Mouse (Mus musculus) hindbrain, postnatal 0 days (tissue): ENCODE measurements around the gene Dnase1l3. TPM values are rescaled to one million over a fixed set of nuclear protein-coding genes. Genes with fewer than 3 reads are reported as not detected.

ENCODE experiments used
- ATAC-seq: fragments of 200-750 bp; cut with Nextera tagmentation; 2 replicates; pipeline ENCODE4 v1.8.0; 2017; ENCODE audit warnings: mild to moderate bottlenecking, moderate TSS enrichment, moderate library complexity
- DNase-seq: peaks from one replicate; pipeline ENCODE4 v3.0.0-alpha.2; 2015; ENCODE audit warnings: low spot score
- H3K27ac ChIP-seq: fragments of 300-500 bp; sonication (generic); 2 replicates; pipeline ENCODE4 v1.5.1; 2014; ENCODE audit warnings: mild to moderate bottlenecking
- H3K27me3 ChIP-seq: fragments of 300-500 bp; sonication (generic); 2 replicates; pipeline ENCODE4 v1.6.1; 2014; ENCODE audit warnings: low read length, mixed read lengths; ENCODE audit not compliant: insufficient read depth
- H3K36me3 ChIP-seq: fragments of 300-500 bp; sonication (generic); 2 replicates; pipeline ENCODE4 v1.6.1; 2014; ENCODE audit warnings: low read length, mixed read lengths; ENCODE audit not compliant: insufficient read depth
- H3K4me1 ChIP-seq: fragments of 300-500 bp; sonication (generic); 2 replicates; pipeline ENCODE4 v1.6.1; 2014; ENCODE audit warnings: antibody characterized with exemption, low read length, mixed read lengths; ENCODE audit not compliant: insufficient read depth
- H3K4me2 ChIP-seq: fragments of 300-500 bp; sonication (generic); 2 replicates; pipeline ENCODE4 v1.6.1; 2014; ENCODE audit warnings: low read depth, mild to moderate bottlenecking, low read length, moderate library complexity, mixed read lengths
- H3K4me3 ChIP-seq: fragments of 300-500 bp; sonication (generic); 2 replicates; pipeline ENCODE4 v1.5.1; 2014; ENCODE audit warnings: low read length
- H3K9ac ChIP-seq: fragments of 300-500 bp; sonication (generic); replicated peaks from 2 replicates; pipeline ENCODE4 v1.6.1; 2014; ENCODE audit warnings: mild to moderate bottlenecking, low read length, moderate library complexity, mixed read lengths
- H3K9me3 ChIP-seq: fragments of 300-500 bp; sonication (generic); 2 replicates; pipeline ENCODE4 v1.6.1; 2016; ENCODE audit warnings: low read length, mixed read lengths
- CTCF ChIP-seq: IDR thresholded peaks from 2 replicates; pipeline ENCODE4 v1.5.1; 2016; ENCODE audit warnings: antibody characterized with exemption, control low read depth, low read depth
- WGBS: fragments of 180-500 bp; shearing (Covaris S2); extraction: QIAGEN DNeasy Blood & Tissue Kit; methylation state at CpG from one replicate; pipeline ENCODE4 v1.1.7; 2014; 5-methylcytosine and 5-hydroxymethylcytosine counted together
- polyA plus RNA-seq: library from polyadenylated mRNA; unstranded; fragments of >200 nt; fragmentation: Nextera tagmentation; extraction: Ambion mirVana; gene quantifications from 2 replicates; pipeline ENCODE4 v1.2.1, GENCODE M21; 2015
- total RNA-seq: library from RNA; depleted of rRNA; stranded (reverse); fragments of >200 nt; gene quantifications from 2 replicates; pipeline ENCODE4 v1.2.3, GENCODE M21; 2014

Dnase1l3 gene
- total and polyA plus RNA-seq, 2 experiments from 2014 or later = 0.09 TPM; not detected in 1

DNA sequence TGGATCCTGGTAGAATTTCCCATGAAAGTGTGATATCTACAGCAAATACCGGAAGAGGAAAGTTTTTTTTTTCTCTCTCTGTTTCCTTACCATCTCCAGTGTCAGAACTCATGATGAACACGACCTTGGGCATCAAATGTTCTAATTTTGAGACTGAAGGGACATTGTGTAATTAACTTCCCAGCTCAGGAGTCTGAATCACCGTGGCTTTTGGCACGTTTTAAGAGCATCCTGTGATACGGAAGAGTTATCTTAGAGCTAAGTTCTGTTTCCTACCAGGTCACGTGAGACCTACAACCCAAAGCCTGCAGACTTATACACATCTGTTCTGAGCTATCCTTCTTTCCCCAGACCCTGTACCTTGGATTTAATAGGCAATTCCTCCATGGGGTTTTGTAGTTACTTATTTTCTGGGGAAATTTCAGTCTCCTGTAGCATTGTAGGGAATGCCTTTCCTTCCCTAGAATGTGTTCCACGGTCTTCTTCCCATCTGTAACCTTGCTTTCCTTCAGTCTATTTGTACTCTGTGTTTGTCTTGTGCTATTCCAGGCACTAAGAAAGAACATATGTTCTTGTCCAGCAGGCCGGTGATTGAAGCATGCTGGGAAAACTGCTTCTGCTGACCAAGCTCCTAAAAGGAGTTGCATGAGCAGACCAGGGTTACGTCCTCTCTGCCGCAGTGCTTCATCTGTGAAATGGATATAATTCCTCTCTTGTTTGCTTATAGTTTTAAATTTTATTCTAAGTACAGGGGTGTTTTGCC, 32.6 kb upstream of the Dnase1l3 start:
- no peak for TF ChIP-seq CTCF
- H3K4me1 ChIP-seq = no peaks in the 10 kb centered on the region; the same call in 1 of the 2 replicates
- H3K9me3 ChIP-seq = no peaks in the 10 kb centered on the region
- WGBS = 85% methylated on average over 10 of the region's 10 CpGs
- no peaks in the 10 kb centered on the region for H3K27me3 ChIP-seq
- no peak overlapping the region for H3K9ac ChIP-seq
- H3K4me3 ChIP-seq = no peak overlapping the region
- H3K27ac ChIP-seq = no peak overlapping the region
- ATAC-seq (no peak), DNase-seq (no peak)
- no peak overlapping the region for H3K4me2 ChIP-seq
- H3K36me3 ChIP-seq = no peaks in the 10 kb centered on the region

- H3K4me1 ChIP-seq = no peaks in the 10 kb centered on the region
- ATAC-seq = no peak
- H3K9me3 ChIP-seq = no peaks in the 10 kb centered on the region
- no peak overlapping the region for H3K4me2 ChIP-seq
- no peak overlapping the region for H3K27ac ChIP-seq
- no peaks in the 10 kb centered on the region for H3K36me3 ChIP-seq
- H3K4me3 ChIP-seq = no peak overlapping the region
- no peak for TF ChIP-seq CTCF
- no peak overlapping the region for H3K9ac ChIP-seq
- 89% methylated on average over 10 of the region's 10 CpGs for WGBS
- no peak for DNase-seq
- no peaks in the 10 kb centered on the region for H3K27me3 ChIP-seq
Observed at GRCm38 (mm10) chr14:8024936-8025335, 30.6 kb upstream of the Dnase1l3 start.

- DNase-seq (no peak), ATAC-seq (no peak)
- no peaks in the 10 kb centered on the region for H3K36me3 ChIP-seq
- H3K4me1 ChIP-seq = no peaks in the 10 kb centered on the region
- no peaks in the 10 kb centered on the region for H3K27me3 ChIP-seq
- H3K9ac ChIP-seq = no peak overlapping the region
- no peak for TF ChIP-seq CTCF
- 54% methylated on average over 6 of the region's 6 CpGs for WGBS
- no peak overlapping the region for H3K4me2 ChIP-seq
- no peak overlapping the region for H3K27ac ChIP-seq
- no peak overlapping the region for H3K4me3 ChIP-seq
- H3K9me3 ChIP-seq = no peaks in the 10 kb centered on the region
Observed at GRCm38 (mm10) chr14:8024469-8024868, 30.1 kb upstream of the Dnase1l3 start.

- Histone ChIP-seq H3K27ac (no peak overlapping the region), H3K4me3 (no peak overlapping the region), H3K27me3 (no peaks in the 10 kb centered on the region), H3K4me2 (no peak overlapping the region), H3K9ac (no peak overlapping the region), H3K9me3 (no peaks in the 10 kb centered on the region), H3K4me1 (no peaks in the 10 kb centered on the region), H3K36me3 (no peaks in the 10 kb centered on the region)
- DNase-seq (no peak), ATAC-seq (no peak)
- no peak for TF ChIP-seq CTCF
- WGBS = 86% methylated on average over 7 of the region's 7 CpGs
Observed at GRCm38 (mm10) chr14:8020546-8020945, 26.2 kb upstream of the Dnase1l3 start.

DNA sequence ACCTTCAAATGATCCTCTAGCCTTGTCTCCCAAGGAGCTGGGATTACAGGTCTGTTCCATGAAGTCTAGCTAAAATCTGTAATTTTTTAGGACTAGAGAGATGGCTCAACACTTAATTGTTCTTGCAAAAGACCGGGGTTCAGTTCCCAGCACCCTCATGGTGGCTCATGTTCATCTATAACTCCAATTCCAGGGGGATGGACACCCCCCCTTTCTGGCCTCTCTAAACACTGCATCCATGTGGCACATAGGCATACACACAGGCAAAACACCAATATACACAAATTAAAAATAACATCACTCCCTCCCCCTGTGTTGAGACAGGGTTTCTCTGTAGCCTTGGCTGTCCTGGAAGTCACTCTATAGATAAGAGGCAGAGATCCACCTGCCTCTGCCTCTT, 25.6 kb upstream of the Dnase1l3 start:
- no peak for TF ChIP-seq CTCF
- no peak for ATAC-seq
- Histone ChIP-seq H3K27ac (no peak overlapping the region), H3K27me3 (no peaks in the 10 kb centered on the region), H3K9ac (no peak overlapping the region), H3K4me3 (no peak overlapping the region), H3K9me3 (no peaks in the 10 kb centered on the region), H3K4me1 (no peaks in the 10 kb centered on the region), H3K36me3 (no peaks in the 10 kb centered on the region), H3K4me2 (no peak overlapping the region)
- no peak for DNase-seq
- 97% methylated on average over 1 of the region's 1 CpGs for WGBS

GRCm38 (mm10) chr14:8016951-8017350, 22.6 kb upstream of the Dnase1l3 start:
- Histone ChIP-seq H3K9me3 (no peaks in the 10 kb centered on the region), H3K27me3 (no peaks in the 10 kb centered on the region), H3K4me2 (no peak overlapping the region), H3K27ac (no peak overlapping the region), H3K9ac (no peak overlapping the region), H3K4me3 (no peak overlapping the region), H3K36me3 (no peaks in the 10 kb centered on the region), H3K4me1 (no peaks in the 10 kb centered on the region)
- ATAC-seq (no peak), DNase-seq (no peak)
- no peak for TF ChIP-seq CTCF
- WGBS = 76% methylated on average over 1 of the region's 1 CpGs

DNA sequence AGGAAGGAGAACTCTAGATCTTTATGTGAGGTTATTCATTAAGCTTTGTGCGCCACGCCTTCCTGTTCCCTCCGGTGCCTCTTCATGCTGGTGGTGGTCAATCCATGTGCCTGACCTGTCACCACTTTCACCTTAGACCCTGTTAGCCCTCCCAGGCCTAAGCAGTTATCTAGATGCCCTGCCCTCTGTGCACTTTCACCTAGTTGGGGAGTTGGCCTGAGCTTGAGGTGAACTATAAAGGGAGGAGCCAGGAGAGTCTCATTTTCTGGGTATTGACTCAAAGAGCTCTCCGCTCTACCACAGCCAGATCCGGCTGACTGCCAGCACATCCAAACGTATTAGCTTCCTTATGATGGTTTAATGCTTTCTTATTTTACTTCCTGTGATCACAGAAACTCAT, 21.9 kb upstream of the Dnase1l3 start:
- 85% methylated on average over 6 of the region's 6 CpGs for WGBS
- ATAC-seq = no peak
- H3K27me3 ChIP-seq = no peaks in the 10 kb centered on the region

More for the DNA sequence above, 21.9 kb upstream of the Dnase1l3 start:
- H3K9me3 ChIP-seq = no peaks in the 10 kb centered on the region
- no peak overlapping the region for H3K9ac ChIP-seq
- H3K4me1 ChIP-seq = no peaks in the 10 kb centered on the region
- no peak overlapping the region for H3K4me3 ChIP-seq
- TF ChIP-seq CTCF = no peak
- no peak overlapping the region for H3K27ac ChIP-seq
- H3K36me3 ChIP-seq = no peaks in the 10 kb centered on the region
- H3K4me2 ChIP-seq = no peak overlapping the region
- DNase-seq = no peak
